Mouse (Mus musculus): ENCODE data around the gene Pygo2.
"Not testable (repeated sequence)": the region's sequence is repeated elsewhere in the genome, so short reads cannot be mapped to it uniquely, and the experiment has no call there.

Gene Pygo2

GRCm38 (mm10) chr3:89419981-89420380, 10.0 kb upstream of the Pygo2 start:
- no peak for DNase-seq (ENCODE audit: low read depth in 2 of 2, low spot score in 2 of 2)

GRCm38 (mm10) chr3:89420421-89420820, 9.6 kb upstream of the Pygo2 start:
- no peak for DNase-seq (ENCODE audit: low read depth in 2 of 2, low spot score in 2 of 2)

GRCm38 (mm10) chr3:89421002-89421774, 8.8 kb upstream of the Pygo2 start:
- DNase-seq (ENCODE audit: low read depth in 2 of 2, low spot score in 2 of 2), result no peak

- DNase-seq (ENCODE audit: low read depth in 2 of 2, low spot score in 2 of 2), result no peak
These were observed 8.1 kb upstream of the Pygo2 start for GRCm38 (mm10) chr3:89421810-89422473.

GRCm38 (mm10) chr3:89422556-89423205, 7.3 kb upstream of the Pygo2 start:
- no peak for DNase-seq (ENCODE audit: low read depth in 2 of 2, low spot score in 2 of 2)

GRCm38 (mm10) chr3:89424416-89425140, 5.4 kb upstream of the Pygo2 start:
- no peak for DNase-seq (ENCODE audit: low read depth in 2 of 2, low spot score in 2 of 2)

- no peak for DNase-seq (ENCODE audit: low read depth in 2 of 2, low spot score in 2 of 2)
These were observed 4.9 kb upstream of the Pygo2 start for GRCm38 (mm10) chr3:89425141-89425525.

- no peak for DNase-seq (ENCODE audit: low read depth in 2 of 2, low spot score in 2 of 2)
These were observed 4.1 kb upstream of the Pygo2 start for GRCm38 (mm10) chr3:89425876-89426275.

GRCm38 (mm10) chr3:89429021-89429420, 993 bp upstream of the Pygo2 start:
- not testable (repeated sequence) for DNase-seq (ENCODE audit: low read depth in 2 of 2, low spot score in 2 of 2)

- DNase-seq (ENCODE audit: low read depth in 2 of 2, low spot score in 2 of 2), result no peak
These were observed 2.6 kb downstream of the Pygo2 start for GRCm38 (mm10) chr3:89432606-89433005.

GRCm38 (mm10) chr3:89434532-89434931, 4.5 kb downstream of the Pygo2 start:
- DNase-seq (ENCODE audit: low read depth in 2 of 2, low spot score in 2 of 2), result no peak

- DNase-seq (ENCODE audit: low read depth in 2 of 2, low spot score in 2 of 2), result no peak
These were observed 5.0 kb downstream of the Pygo2 start for GRCm38 (mm10) chr3:89435041-89435440.

GRCm38 (mm10) chr3:89436176-89437113, 6.4 kb downstream of the Pygo2 start, which contains the start of gene Pbxip1:
Gene Pbxip1 (plus strand): TSS chr3:89436706.
- peak; percentile 28 to 54 for DNase-seq (ENCODE audit: low read depth in 2 of 2, low spot score in 2 of 2)

- peak; percentile 41 to 45 for DNase-seq (ENCODE audit: low read depth in 2 of 2, low spot score in 2 of 2)
These were observed 7.3 kb downstream of the Pygo2 start for GRCm38 (mm10) chr3:89437269-89437668.

- no peak for DNase-seq (ENCODE audit: low read depth in 2 of 2, low spot score in 2 of 2)
These were observed 10.7 kb downstream of the Pygo2 start for GRCm38 (mm10) chr3:89440691-89441090.

GRCm38 (mm10) chr3:89448720-89449537, 18.9 kb downstream of the Pygo2 start:
- DNase-seq (ENCODE audit: low read depth in 2 of 2, low spot score in 2 of 2), result no peak

- peak; percentile 54 to 65 for DNase-seq (ENCODE audit: low read depth in 2 of 2, low spot score in 2 of 2)
These were observed 19.5 kb downstream of the Pygo2 start for GRCm38 (mm10) chr3:89449541-89449940.

GRCm38 (mm10) chr3:89451916-89452315, 21.9 kb downstream of the Pygo2 start:
- DNase-seq (ENCODE audit: low read depth in 2 of 2, low spot score in 2 of 2), result no peak

- DNase-seq (ENCODE audit: low read depth in 2 of 2, low spot score in 2 of 2), result no peak
These were observed 24.6 kb downstream of the Pygo2 start, which contains the start of gene Pmvk for GRCm38 (mm10) chr3:89454401-89455177. Gene Pmvk (plus strand): TSS chr3:89454541.

Data from CD8-positive naive resting alpha-beta T cell, adult 2 months (primary cell).